Mouse (Mus musculus) MN1 (cell line): ENCODE results near the gene Gse1.
A peak's percentile ranks its signal among the peaks of the same experiment; 100 is the strongest.
"Not testable (repeated sequence)": the region's sequence is repeated elsewhere in the genome, so short reads cannot be mapped to it uniquely, and the experiment has no call there.

ENCODE experiments used
- DNase-seq: peaks from one replicate; pipeline ENCODE4 v3.0.0-alpha.2; 2016; ENCODE audit warnings: low spot score

Gse1 gene

GRCm38 (mm10) chr8:120324555-120324954 lies 96.3 kb downstream of the Gse1 start:
- DNase-seq, result no peak

- peak; percentile 86 for DNase-seq
Measured at GRCm38 (mm10) chr8:120325172-120325767, 97.0 kb downstream of the Gse1 start.

- DNase-seq, result peak; percentile 82
Measured at GRCm38 (mm10) chr8:120327131-120327554, 98.9 kb downstream of the Gse1 start.

GRCm38 (mm10) chr8:120328361-120329022 lies 100.2 kb downstream of the Gse1 start:
- DNase-seq, result no peak

GRCm38 (mm10) chr8:120329030-120329748 lies 100.9 kb downstream of the Gse1 start:
- DNase-seq, result peak; percentile 50

GRCm38 (mm10) chr8:120331027-120331426 lies 102.8 kb downstream of the Gse1 start:
- no peak for DNase-seq

- DNase-seq, result peak; percentile 62
Measured at GRCm38 (mm10) chr8:120332379-120333229, 104.3 kb downstream of the Gse1 start.

- no peak for DNase-seq
Measured at GRCm38 (mm10) chr8:120333681-120334080, 105.4 kb downstream of the Gse1 start.

- not testable (repeated sequence) for DNase-seq
Measured at GRCm38 (mm10) chr8:120334261-120334660, 106.0 kb downstream of the Gse1 start.

- peak; percentile 90 for DNase-seq
Measured at GRCm38 (mm10) chr8:120334878-120335261, 106.6 kb downstream of the Gse1 start.

- DNase-seq, result peak; percentile 92
Measured at GRCm38 (mm10) chr8:120335262-120336086, 107.2 kb downstream of the Gse1 start.

GRCm38 (mm10) chr8:120336087-120336380 lies 107.8 kb downstream of the Gse1 start:
- peak; percentile 81 for DNase-seq

GRCm38 (mm10) chr8:120336909-120337555 lies 108.8 kb downstream of the Gse1 start:
- no peak for DNase-seq

GRCm38 (mm10) chr8:120337627-120338026 lies 109.4 kb downstream of the Gse1 start:
- DNase-seq, result no peak

- peak; percentile 57 for DNase-seq
Measured at GRCm38 (mm10) chr8:120338678-120339077, 110.4 kb downstream of the Gse1 start.

- DNase-seq, result peak; percentile 69
Measured at GRCm38 (mm10) chr8:120339743-120340142, 111.5 kb downstream of the Gse1 start.

GRCm38 (mm10) chr8:120341124-120341523 lies 112.9 kb downstream of the Gse1 start:
- DNase-seq, result no peak

- peak; percentile 85 for DNase-seq
Measured at GRCm38 (mm10) chr8:120342847-120343548, 114.7 kb downstream of the Gse1 start.

- DNase-seq, result no peak
Measured at GRCm38 (mm10) chr8:120343582-120343981, 115.3 kb downstream of the Gse1 start.

GRCm38 (mm10) chr8:120344166-120344565 lies 115.9 kb downstream of the Gse1 start:
- DNase-seq, result no peak
